Mouse (Mus musculus) liver, adult 10 weeks (tissue): ENCODE data around the gene Gprc6a. TPM values are rescaled to one million over a fixed set of nuclear protein-coding genes. Genes with fewer than 3 reads are reported as not detected.

ENCODE experiments used
- polyA plus RNA-seq: library from polyadenylated mRNA; stranded (reverse); fragments of 350-450 nt; fragmentation: Illumina TruSeq; extraction: RNeasy Lipid Tissue Mini Kit (QIAGEN cat#74804); gene quantifications from one replicate; pipeline ENCODE4 v1.2.3, GENCODE M21; 2014; ENCODE audit warnings: low read depth, low replicate concordance

Gprc6a gene
- not detected for polyA plus RNA-seq

GRCm38 (mm10) chr10:51631411-51632136, at the start of gene Gprc6a:
Gprc6a (minus strand) TSS chr10:51631461.

DNA sequence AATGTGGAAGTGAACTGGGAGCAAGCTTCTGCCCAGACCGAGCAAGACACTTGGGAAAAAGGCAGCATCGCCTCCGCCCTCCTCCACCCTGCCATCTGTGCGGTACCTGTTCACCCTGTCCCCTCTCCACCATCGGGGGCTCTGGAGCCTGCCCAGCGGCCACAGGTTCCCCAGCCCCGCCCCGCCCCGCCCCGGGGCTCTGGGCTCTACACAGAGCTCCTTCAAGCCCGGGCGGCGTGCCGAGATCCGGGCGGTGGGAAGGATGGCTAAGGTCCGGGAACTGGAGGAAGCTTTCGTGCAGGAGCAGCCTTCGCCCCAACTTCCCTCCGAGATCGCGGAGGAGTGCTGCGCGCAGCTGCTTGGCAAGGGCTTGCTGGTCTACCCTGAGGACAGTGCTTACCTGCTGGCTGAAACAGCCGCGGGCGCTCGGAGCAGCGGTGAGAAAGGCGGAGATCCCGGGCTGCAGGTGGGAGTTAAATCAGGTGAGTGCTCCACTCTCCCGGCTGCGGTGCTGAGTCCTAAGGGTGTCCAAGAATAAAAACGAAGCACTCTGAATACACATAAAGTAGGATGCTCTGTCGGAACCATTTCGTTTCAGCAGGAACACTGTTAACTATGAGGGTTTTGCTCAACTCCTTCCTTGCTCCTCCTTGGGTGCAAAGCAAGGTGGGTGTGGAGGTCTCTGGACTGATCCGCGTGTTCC, 46.4 kb upstream of the Gprc6a start, which contains the start of gene Rfx6:
Gene Rfx6, plus strand, starts transcription at position 209 of the 703 bp plus-strand sequence.

DNA sequence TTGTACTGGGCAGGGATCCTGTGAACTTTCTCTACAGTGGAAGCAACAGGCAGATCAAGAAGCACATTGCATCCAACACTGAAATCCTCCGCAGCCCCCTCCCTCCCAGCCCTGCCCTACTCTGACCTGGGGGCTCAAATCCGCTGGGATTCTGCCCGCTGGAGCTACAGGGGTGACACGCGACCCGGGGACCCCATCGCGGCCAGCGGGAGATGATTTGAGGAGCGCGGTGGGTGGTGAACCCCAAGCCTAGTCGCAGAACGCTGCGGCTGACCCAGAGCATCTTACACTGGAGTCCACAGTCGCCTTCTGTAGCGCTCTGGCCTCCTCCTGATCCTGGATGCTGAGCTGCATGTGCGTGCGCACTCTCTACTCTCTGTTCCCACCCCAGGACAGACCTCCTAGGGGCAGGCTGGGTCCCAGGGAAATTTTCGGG, 41.1 kb downstream of the Gprc6a start, which contains the start of gene Fam162b:
Gene Fam162b, minus strand, starts transcription at position 379 of the 436 bp plus-strand sequence.

Other genes with a start within 250 kb of the Gprc6a start
- 0.50 TPM for gene Gm49339, start 150.8 kb downstream of the Gprc6a start, polyA plus RNA-seq
- gene Lilr4b, start 150.8 kb downstream of the Gprc6a start, polyA plus RNA-seq = 5.6 TPM
- gene Lilrb4a, start 140.5 kb downstream of the Gprc6a start, polyA plus RNA-seq = 26.2 TPM
- gene Fam162b, start 40.9 kb downstream of the Gprc6a start, polyA plus RNA-seq = not detected
- not detected for gene Rfx6, start 46.3 kb upstream of the Gprc6a start, polyA plus RNA-seq